Mouse (Mus musculus) layer of hippocampus, adult 6 months (tissue): ENCODE data around the gene 1700109H08Rik. TPM values are rescaled to one million over a fixed set of nuclear protein-coding genes. Genes with fewer than 3 reads are reported as not detected.

Experiments
- long read RNA-seq, 2 experiments: library from polyadenylated mRNA; unstranded; transcript quantifications; one replicate each; pipeline ENCODE4 v2.0.0; 2019 to 2020
- polyA plus RNA-seq: library from polyadenylated mRNA; unstranded; fragments of <200 nt; fragmentation: Nextera tagmentation; gene quantifications from 2 replicates; pipeline ENCODE4 v1.2.3, GENCODE M21; 2021

1700109H08Rik gene
- polyA plus RNA-seq: 0.06 and 0.10 TPM in 2 replicates
- long read RNA-seq, experiment 1, partial matches to known transcripts: 0 of 2 reads
- long read RNA-seq, experiment 1, other reads (novel, unspliced or antisense): 2 of 2 reads
- long read RNA-seq, experiment 2, partial matches to known transcripts: 0 of 2 reads
- long read RNA-seq, experiment 2, other reads (novel, unspliced or antisense): 2 of 2 reads

DNA sequence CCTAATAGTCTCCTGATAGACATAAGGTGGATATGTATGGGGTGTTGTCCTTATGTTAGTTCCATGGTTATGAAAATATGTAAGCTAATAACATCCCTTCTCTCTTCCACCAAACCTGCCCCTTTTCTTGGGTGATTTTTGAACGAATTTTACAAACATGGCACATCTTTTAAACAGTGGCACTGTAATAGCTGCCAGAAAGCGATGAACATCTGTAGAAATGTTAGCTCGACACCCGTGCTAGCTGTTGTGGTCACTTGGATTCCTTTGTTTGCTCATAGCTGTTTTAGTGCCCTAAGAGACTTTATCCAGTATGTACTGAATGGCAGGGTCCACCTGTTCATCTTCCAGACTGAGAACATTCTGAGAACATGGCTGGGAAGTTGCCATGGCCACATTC, at the start of gene 1700109H08Rik:
Gene 1700109H08Rik (plus strand): TSS at position 301 of the 400 bp plus-strand sequence.

DNA sequence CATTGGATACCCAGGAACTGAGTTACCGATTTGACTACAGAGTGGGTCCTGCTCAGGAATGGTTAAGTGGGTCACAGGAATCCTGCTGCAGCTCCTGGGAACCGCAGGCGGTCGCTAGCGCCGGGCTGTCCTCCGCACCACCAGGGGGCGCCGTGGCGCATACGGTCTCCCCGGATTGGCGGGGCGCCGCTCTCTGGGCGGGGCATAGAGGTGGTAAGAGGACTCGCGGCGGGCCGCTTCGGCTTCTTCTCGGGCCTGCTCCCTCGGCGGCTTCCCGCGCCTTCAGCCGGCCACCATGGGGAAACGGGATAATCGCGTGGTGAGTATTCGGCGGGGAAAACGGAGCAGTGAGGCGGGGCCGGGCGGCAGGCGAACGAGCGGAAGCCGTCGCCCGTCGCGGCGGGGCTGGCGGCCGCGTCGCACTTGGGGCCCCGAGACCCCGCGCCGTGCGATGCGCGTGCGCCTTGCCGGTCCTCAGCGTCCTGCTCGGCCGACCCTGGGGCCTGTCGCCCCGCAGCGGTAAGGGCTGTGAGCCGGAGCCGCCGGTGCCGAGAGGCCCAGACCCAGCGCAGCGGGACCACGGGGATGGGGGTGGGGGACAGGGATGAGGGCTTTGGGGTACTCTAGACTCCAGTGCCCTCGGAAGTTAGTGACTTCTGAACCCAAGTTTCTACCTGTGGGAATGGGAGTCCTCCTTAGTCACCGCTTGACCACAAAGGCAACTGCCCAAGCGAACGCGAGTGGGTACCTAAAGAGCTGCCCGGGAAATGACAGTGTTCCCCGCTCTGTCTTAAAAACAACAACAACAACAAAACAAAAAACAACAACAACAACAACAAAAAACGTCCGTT, 27.5 kb upstream of the 1700109H08Rik start, which contains the start of gene Fam133b:
Gene Fam133b (plus strand): TSS at position 205 of the 851 bp plus-strand sequence.

DNA sequence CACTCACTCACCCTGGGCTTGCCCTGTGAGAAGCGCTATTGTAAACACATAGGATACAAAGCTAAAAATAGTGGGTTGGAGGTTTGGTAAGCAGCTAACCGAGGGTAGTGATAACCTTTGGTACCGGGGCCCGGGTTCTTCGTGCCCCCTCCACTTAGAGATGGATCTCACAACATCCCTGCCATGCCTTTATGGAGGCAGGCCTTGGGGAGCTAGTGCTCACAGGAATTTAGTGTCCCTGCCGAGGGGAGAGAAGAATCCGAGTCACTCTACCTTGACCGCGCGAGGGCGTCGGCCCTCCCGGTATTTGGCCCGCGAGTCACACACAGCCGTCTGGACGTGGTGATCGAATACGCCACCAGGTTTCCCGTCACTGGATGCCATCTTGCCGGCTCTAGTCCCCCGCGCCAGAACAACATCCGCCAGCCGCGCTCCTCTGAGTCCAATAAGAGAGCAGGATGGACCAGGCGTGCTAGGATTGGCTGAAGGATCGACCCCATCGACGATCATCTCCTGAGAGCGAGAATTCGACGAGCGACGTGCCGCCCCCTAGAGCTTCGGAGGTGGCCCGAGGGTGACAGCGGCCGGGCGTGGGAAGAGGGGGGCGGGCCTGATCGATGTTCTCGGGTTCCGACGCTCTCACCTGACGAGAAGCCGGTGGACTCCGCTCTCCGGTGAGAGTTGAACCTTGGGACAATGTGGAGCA, 24.5 kb downstream of the 1700109H08Rik start, which contains the start of gene Pex1:
Gene Pex1 (plus strand): TSS at position 374 of the 706 bp plus-strand sequence.

DNA sequence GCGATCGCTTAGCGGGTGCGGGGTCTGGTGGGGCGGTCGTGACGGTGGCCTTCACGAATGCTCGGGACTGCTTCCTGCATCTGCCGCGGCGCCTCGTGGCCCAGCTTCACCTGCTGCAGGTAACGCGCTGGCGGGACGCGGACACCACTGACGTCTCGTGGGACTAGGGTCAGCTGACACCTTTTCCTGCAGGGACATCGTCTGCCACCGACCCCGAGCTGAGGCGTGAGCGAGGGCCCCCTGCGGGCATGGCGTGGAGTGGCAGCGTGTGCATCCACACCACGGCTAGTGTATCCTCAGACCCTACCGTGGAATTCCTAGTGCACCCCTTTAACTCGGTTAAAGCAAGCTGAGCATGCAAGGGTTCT, 25.0 kb downstream of the 1700109H08Rik start, which contains the start of gene Rbm48:
Gene Rbm48 (minus strand): TSS at position 187 of the 368 bp plus-strand sequence.

Other genes starting within 250 kb of the 1700109H08Rik start
- gene Cdk6, start 230.1 kb upstream of the 1700109H08Rik start, polyA plus RNA-seq: 0.84 and 1.4 TPM in 2 replicates
- 25.1 and 26.7 TPM in 2 replicates for gene Fam133b, start 27.7 kb upstream of the 1700109H08Rik start, polyA plus RNA-seq
- 7.4 and 10.5 TPM in 2 replicates for gene Pex1, start 24.5 kb downstream of the 1700109H08Rik start, polyA plus RNA-seq
- 11.6 and 17.0 TPM in 2 replicates for gene Rbm48, start 25.0 kb downstream of the 1700109H08Rik start, polyA plus RNA-seq
- gene Tmbim7, start 79.6 kb downstream of the 1700109H08Rik start, polyA plus RNA-seq: not detected in 2 replicates
- 121 and 161 TPM in 2 replicates for gene Gatad1, start 85.6 kb downstream of the 1700109H08Rik start, polyA plus RNA-seq
- gene Ankib1, start 231.4 kb downstream of the 1700109H08Rik start, polyA plus RNA-seq: 5.7 and 6.1 TPM in 2 replicates
- 9.4 and 10.8 TPM in 2 replicates for gene Krit1, start 231.6 kb downstream of the 1700109H08Rik start, polyA plus RNA-seq